Mouse (Mus musculus) granulocyte monocyte progenitor cell, adult 5-6 weeks (primary cell): ENCODE measurements around the gene Sema4c. TPM values are rescaled to one million over a fixed set of nuclear protein-coding genes. Genes with fewer than 3 reads are reported as not detected.
"Not testable (repeated sequence)": the region's sequence is repeated elsewhere in the genome, so short reads cannot be mapped to it uniquely, and the experiment has no call there.

Experiments used
- ATAC-seq: replicated peaks from 2 replicates; pipeline ENCODE4 v1.8.0; 2016; ENCODE audit warnings: mild to moderate bottlenecking, moderate TSS enrichment, inconsistent platforms; ENCODE audit not compliant: poor library complexity, severe bottlenecking
- total RNA-seq, 2 experiments: library from RNA; stranded (forward) in 1 of 2; stranded (reverse) in 1 of 2; fragments of 200-712, 200-1000 nt in 1 of 2; fragments of >200 nt in 1 of 2; fragmentation: Nextera tagmentation in 1 of 2; gene quantifications; 2 replicates each; pipeline ENCODE4 v1.2.3; 2014 to 2017

Sema4c gene
- total RNA-seq, 2 experiments from 2014 or later: 2.0 to 2.1 TPM

DNA sequence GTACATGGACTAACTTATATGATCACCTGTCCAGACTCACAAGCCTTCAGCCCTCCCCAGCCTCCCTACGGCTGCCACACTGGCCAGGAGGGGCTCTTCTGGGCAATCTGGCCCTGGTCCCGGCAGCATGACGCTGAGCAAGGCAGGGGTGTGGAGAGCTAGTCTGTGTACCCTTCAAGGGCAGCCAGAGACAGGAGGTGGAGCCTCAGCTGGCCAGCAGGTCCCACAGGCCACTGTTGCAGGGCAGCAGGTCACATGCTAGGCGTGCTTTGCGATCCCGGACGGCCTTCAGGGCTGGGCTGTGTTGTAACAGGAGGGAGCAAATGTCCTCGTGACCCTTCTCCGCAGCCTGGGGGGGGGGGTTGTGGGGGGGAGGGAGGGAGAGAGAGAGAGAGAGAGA, 19.0 kb downstream of the Sema4c start, which contains the start of gene Gm42417:
Gm42417 (minus strand) TSS at position 244 of the 400 bp plus-strand sequence.
- ATAC-seq: no peak

DNA sequence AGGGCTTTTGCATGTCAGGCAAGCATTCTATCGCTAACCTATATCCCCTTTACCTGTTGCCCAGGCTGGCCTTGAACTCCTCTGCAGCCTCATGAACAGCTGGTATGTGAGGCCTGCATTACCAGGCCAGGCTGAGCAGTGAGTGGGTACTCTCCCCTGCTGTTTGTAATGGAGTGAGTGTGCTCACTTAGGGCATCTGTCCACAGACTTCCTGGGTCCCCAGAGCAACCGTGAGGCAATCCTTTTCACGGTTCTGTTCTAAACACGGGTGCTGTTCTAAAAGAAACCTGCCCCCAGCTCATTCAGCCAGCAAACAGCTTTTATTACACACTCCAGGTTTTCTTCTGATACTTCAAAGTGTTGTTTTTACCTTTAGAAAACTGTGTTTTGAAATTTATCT, 19.4 kb downstream of the Sema4c start:
- no peak for ATAC-seq

DNA sequence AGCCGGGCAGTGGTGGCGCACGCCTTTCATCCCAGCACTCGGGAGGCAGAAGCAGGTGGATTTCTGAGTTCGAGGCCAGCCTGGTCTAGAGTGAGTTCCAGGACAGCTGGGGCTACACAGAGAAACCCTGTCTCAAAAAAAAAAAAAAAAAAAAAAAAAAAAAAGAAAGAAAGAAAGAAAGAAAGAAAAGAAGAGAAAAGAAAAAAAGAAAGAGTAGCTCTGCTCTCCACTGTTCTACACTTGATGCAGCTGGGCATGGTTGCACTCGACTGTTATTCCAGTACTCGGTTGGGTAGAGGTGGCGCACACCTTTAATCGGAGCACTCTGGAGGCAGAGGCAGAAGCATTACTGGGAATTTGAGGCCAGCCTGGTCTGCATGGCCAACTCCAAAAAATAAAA, 21.4 kb downstream of the Sema4c start, which contains the start of gene Ankrd23:
Ankrd23 (minus strand) TSS at position 101 of the 400 bp plus-strand sequence.
- not testable (repeated sequence) for ATAC-seq

DNA sequence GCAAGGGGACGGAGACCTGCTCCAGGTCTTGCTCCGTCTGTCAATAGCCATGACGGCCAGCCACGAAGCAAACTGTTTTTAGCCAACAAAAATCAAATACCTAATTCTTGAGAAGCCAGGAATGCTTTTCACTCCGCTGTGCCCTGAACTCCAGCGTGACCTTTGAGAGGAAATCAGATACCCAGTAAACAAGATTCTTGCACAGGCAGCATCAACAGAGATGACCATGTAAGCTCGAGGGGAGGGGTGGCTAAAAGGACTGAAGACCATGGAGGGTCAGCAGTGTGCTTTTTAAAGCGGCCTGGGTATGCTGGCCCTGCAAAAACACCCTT, 21.8 kb downstream of the Sema4c start:
- ATAC-seq: no peak

DNA sequence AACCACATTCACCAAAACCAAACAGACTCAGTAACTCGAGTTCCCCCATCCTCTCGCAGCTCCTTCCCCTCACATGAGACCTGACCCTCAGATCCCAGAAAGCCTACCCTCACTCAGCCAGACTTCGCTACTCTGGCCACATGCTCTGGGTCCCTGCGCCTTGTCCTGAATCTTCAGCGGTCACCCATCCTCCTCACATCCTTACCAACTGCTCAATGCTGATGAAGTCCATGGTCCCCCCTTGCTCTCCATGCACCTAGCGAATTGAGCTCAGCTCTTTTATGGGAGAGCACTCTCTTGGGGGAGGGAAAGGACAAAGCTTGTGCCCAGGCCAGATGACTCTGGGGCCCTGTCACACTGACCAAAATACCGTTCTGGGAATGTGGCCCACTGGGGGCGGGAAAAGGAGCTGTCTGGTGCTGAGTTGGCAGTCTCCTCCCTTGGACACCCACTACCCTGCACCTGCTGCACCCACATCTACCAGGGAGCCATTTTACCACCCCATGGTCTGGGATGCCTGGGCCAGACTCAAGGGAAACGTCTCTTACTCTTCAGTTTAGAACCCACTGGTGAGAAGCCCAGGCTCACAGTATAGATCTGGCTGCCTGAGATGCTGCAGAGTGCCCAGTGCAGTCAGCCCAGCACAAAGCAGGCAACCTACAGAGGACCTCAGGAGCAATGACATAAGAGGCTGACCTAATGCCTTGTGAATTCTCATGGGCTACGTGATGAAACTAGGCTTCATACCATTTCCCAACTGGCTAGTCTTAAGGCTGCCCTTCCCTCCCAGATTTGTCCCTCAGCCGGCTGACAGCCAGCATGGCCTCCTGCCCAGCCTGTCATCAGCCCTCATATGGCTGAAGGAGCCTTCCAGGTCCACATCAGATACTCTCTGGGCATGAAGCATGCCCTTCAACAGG, 22.4 kb downstream of the Sema4c start:
- ATAC-seq: no peak

DNA sequence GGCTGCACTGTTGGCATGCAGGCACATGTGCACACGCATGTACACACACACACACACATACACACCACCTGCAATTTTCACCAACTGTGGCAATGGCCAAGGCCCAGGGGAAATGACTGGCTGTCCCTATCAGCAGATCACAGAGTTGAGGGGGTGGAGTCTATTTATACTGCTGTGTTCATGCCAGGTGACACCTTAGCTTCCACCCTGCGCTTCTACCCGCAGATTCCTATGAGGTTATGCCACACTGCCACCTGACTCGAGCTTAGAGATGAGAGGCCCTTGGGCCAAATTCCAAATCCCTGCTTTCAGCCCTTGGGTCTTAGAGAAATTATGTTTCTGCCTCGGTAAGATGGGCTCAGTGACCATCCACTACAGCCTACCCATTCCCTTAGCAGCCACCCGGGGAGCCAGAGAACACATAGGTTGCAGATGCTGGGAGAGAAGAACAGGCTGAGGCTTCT, 23.5 kb downstream of the Sema4c start:
- peak; percentile 39 for ATAC-seq

DNA sequence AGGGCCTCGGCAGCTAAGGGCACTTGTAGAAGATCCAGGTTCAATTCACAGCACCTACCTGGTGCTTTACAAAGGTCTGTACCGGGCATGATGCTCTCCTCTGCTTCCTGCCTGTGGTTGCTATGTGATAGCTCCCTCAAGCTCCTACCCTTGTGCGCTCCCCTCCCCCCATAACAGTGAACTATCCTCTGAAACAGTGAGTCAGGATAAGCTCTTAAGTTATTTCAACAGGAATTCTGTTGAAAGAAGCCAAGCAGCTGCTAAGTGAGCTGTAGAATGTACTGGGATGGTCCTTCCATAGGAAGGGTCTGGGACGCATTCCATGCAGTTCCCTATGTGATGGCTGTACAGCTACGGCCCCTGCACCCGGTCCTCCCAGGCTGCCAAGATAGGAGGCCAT, 24.6 kb downstream of the Sema4c start:
- no peak for ATAC-seq

DNA sequence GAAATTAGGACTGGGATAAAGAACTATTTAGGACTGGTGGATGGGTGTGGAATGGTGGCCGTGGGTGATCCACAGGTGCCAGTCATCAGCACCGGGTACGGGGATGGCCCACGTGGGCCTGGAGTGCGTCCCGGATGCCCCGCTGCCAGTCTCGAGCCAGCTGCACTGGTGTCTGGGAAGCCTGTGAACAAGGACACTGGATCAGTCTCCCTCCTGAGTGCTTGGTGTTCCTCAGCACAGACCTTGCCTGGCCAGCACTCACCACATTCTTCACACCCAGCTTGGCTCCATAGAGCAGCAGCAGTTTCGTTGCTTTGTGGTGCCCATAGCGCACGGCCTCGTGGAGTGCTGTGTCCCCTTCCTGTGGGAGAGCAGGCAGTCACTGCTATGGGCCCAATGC, 26.7 kb downstream of the Sema4c start:
- no peak for ATAC-seq

DNA sequence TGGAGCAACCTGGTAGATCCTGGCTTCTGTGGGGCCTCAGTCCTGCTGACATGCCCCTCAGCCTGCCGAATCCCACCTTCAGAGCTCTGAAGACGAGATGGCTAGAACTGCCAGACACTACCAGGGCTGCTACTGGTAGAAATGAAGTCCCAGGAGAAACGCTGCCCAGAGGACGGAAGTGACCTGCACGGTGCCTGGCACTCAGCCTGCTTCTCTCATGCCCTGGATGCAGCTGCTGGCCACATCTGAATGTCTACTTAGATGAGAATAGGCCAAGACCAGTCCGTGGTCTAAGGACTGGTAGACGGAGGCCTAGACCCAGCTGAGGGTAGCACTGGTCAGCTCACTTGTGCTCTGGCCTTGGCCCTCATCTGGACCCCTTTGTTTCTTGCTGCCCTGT, 27.2 kb downstream of the Sema4c start:
- ATAC-seq: no peak

DNA sequence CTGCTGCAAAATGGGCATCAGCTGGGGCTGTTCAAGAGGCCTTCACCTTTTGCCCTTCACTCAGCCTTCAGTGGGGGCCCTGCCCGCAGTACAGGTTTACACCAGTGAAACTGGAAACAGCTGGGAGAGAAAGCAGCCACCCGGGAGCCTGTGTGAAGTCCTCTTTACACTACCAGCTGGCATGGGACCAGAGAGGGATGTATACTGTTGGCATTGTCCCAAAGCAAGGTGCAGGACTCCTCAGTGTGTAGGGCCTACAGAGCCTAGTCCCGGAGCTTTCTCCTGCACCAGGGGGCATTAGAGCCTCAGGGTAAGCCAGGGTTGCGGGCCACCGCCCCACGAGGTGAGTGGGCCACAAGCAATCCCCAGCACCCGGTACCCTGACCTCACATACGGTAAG, 27.7 kb downstream of the Sema4c start:
- no peak for ATAC-seq

DNA sequence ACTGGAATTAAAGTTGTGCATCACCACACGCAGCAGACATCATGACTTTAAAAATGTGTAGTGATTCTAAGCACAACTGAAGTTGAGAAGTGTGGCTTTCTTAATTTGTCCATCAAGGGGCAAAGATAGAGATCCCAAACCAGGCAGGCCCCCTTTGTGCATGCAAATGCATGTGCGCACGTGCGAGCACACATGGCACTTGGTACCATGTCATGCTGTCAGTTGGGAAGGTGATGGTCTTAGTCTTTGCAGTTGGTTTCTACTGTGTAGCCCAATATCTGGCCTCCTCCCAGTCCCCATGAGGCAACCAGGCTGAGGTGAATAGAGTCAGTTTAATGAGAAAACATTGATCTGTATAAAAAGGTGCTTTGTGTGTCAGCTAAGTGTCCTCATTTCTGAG, 28.3 kb downstream of the Sema4c start:
- ATAC-seq: no peak

DNA sequence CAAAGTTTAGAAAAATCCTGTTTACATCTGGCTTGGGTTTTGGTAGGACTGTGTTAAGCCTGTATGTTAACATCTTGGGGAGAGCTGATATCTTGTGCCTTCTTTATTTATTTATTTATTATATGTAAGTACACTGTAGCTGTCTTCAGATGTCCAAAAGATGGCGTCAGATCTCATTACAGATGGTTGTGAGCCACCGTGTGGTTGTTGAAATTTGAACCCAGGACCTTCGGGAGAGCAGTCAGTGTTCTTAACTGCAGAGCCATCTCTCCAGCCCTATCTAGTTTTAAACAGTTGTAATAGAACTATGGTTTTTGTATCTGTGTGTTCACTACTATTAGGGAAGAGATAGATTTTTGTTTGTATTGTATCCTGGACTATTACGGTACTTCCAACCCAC, 28.9 kb downstream of the Sema4c start:
- ATAC-seq: no peak

DNA sequence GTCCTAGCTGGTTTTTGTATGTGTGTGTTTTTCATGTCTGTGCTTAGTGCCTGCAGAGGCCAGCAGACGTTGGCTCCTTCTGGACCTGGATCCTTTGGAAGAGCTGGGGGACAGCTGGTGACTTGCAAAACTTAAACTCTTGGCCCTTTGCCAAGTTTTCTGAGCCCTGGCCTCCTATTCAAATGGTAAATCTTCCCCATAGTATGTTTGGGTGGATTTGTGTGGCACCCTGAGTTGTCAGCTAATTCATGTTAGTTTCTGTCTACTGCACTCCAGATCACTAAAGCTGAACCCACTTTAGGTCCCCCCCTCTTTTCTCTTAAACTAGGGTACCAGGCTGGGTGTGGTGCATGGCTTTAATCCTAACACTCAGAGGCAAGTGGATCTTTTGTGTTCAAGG, 29.8 kb downstream of the Sema4c start:
- ATAC-seq: no peak

DNA sequence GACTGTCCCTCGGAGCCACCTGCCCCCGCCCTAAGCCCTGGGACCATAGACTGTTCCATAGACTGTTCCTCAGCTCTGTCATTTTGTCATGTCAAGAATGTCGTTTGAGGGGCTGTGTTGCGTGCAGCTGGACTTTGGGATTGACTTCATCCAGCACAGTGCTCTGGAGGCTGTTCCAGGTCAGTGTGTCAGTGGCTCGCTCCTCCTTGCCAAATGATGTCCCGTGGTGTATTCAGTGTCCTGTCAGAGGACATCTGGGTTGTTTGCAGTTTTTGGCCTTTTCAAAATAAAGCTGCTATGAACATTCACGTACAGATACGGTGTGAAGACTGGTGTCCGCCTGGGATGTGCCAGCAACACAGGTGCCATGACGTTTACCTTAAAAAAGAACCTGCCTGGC, 31.2 kb downstream of the Sema4c start:
- no peak for ATAC-seq

DNA sequence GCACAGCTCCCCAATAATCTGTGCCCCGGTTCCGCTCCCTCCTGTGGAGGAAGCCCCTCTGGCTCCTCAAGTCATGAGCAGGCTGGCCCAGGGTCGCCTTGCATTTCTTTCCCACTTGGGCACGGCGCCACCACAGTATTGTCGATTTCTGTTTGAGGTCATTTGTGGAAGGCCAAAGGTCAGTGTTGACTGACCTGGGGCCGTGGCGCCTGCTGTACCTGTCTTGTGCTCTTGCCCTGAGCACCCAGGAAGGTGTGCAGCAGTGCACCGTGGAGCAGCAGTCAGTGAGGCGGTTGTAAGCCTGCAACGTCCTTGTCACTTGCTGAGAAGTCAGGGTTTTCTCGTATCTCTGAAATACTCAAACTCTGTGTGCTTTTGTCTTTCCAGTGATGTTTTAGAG, 32.4 kb downstream of the Sema4c start:
- ATAC-seq: no peak

DNA sequence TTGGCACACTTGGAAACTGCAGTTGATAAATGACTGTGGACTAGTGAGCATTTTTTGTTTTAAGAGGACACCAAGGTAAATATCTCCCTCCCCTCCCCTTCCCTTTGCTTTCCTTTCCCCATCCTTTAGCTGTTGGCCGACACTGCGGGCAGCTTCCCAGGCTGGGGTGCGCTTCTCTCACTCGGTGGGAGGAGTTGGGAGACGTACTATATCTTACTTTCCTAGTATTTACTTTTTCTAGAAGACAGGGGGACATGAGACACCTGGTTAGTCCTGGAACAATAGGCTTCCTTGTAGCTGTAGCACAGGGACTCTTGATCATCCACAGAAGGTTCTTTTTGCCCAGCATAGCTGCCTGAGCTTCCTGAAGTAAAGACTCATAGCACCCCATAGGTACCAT, 34.1 kb downstream of the Sema4c start:
- ATAC-seq: no peak

DNA sequence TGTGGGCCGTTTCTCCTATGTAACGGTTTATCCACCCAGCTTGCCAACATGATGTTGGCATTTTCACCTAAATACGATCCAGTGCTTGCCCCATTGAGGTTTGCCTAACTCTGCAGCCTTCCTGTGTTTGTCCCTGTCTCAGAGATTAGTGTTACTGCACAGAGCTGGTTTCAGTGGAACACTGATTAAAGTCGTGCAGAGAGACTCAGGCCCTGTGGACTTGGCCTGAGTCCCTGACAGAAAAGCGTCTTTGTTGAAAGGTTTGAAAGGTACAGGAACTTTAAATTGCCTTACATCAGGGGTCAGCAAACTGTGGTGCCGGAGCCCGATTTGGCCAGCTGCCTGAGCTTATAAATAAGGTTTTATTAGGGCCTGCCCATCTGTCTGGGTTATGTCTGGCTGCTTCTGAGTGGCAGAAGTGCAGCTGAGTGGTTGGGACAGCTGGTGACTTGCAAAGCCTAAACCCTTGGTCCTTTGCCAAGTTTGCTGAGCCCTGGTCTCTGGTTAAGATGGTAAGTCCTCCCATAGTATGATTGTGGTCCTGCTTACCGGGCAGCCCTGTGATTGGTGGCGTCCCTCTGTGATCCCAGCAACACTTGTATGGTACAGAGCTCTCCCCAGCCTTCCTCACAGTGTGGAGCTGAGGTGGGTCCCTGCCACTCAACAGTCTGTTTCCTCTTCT, 34.7 kb downstream of the Sema4c start:
- no peak for ATAC-seq

DNA sequence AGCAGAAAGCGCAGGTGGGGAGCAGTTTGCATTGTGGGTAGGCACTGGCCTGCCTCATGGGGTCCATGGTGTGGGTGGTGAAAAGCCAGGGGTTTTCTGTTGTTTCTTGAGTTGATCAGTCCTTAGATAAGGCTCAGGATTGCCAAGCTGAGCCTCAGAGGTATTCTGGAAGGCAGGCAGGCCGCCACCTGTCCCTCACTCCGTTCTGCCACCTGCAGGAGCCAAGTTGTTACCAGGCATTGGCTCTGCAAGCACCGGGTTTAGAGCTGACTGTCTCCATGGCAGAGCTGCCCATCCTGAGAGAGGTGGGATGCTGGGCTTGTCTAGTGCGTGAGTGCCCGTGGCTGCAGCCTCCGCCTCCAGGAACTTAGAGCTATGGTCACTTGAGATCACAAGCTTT, 35.9 kb downstream of the Sema4c start:
- ATAC-seq: no peak

DNA sequence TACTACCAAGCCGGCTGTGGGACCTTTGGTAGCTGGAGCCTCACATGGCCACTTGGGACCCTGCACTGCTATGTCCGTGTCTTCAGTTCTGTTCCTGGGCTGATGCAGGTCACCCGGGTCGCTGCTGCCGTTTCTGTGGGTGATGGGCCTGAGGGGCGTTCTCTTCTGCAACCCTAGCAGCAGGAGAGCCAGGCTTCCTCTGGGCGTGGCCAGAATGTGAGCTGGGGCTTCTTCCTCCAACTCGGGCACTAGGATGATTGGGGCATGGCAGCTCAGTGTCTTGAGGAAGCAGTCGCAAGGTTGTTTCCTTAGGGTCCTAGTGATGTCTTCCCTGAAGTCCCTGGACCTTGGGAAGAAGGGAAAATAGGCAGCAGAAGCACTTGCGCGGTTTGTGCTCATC, 38.5 kb downstream of the Sema4c start:
- ATAC-seq: no peak

DNA sequence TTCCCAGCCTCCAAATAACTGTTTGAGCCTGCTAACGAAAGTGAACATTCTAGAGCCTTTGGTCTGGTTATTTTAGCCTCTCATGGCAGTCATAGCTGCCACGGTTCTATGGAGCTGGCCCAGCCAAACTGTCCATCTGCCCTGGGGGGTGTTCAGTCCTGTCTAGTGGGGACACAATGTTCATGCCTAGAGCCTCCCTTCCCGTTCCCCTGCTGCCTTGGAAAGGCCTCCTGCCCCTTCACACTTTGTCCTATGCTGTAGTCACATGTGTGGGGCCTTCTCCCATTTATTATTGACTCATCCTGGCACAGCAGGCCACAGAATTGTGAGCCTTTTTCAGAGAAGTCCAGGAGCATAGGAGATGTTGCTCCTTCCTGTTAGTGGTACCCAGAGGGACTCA, 39.9 kb downstream of the Sema4c start:
- no peak for ATAC-seq

DNA sequence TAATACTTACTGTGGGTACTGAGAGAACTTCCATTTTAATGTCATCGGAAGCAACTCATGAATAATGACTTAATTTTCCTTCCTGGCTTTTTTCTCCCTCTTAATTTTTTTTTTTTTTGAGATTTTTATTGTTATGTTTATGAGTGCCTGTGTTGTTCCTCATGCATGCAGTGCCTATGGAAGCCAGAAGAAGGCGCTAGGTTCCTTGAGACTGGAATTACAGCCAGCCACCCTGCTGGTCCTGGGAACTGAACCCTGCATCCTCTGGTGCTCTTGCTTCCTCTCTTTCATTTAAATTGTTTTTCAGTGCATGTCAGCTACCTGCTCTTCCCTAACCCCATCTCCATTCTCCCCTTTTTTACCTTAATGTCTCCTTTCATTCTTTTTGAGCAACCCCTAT, 44.4 kb downstream of the Sema4c start:
- 0 out of 2 replicates have a peak, but pooled peaks have one; percentile 18 for ATAC-seq

DNA sequence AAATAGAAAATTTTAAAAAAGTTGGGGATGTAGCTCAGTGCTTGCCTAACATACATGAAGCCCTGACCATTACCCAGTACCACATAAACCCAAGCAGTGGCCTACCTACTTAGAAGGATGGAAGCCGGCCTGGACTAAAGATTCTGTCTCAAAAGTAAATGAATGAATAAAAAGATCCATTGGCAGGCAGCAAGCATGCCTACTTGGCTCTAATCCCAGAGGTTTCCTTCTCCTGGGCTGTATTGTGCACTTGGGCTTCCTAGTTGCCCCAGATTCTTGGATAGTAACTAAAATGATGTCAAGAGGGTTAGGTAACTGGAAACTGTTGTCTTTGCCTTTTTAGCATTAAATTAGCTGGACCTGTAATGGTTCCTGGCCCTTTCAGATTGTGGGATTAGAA, 44.8 kb downstream of the Sema4c start:
- ATAC-seq: no peak
